Comparison of ENCODE assay signal across 1 mouse cellular context in genomic region chr10:128302357-128302756, GRCm38 (mm10).
TF ChIP-seq lines count a peak whose summit lies in the region.

No protein-coding gene starts in this region.

TF ChIP-seq in MEL, 35 proteins besides CTCF, POLR2A, EP300 and RAD21:
- TF ChIP-seq UBTF (IDR thresholded peaks at IDR 0.05; ENCODE audit: borderline replicate concordance, insufficient read depth, low read depth, low read length): no peak
- TF ChIP-seq ETS1 (IDR thresholded peaks at IDR 0.05; ENCODE audit: low read depth, low read length): 0 out of 2 replicates have a peak, but pooled peaks have one; percentile 27
